Mouse (Mus musculus) stomach, embryonic 15.5 days (tissue): Measurements from ENCODE around the gene Ube2e2. TPM values are rescaled to one million over a fixed set of nuclear protein-coding genes. Genes with fewer than 3 reads are reported as not detected.

ENCODE experiments used
- ATAC-seq: fragments of 200-750 bp; cut with Nextera tagmentation; 2 replicates; pipeline ENCODE4 v1.8.0; 2017; ENCODE audit warnings: low read depth, moderate number of reproducible peaks, moderate TSS enrichment; ENCODE audit not compliant: insufficient read depth, low FRiP score
- H3K27ac ChIP-seq: fragments of 300-500 bp; sonication (generic); 2 replicates; pipeline ENCODE4 v1.5.1; 2015; ENCODE audit warnings: mild to moderate bottlenecking, inconsistent platforms
- H3K27me3 ChIP-seq: fragments of 300-500 bp; sonication (generic); replicated peaks from 2 replicates; pipeline ENCODE4 v1.6.1; 2015; ENCODE audit warnings: inconsistent platforms
- H3K36me3 ChIP-seq: fragments of 300-500 bp; sonication (generic); 2 replicates; pipeline ENCODE4 v1.6.1; 2015; ENCODE audit warnings: inconsistent platforms
- H3K4me1 ChIP-seq: fragments of 300-500 bp; sonication (generic); 2 replicates; pipeline ENCODE4 v1.6.1; 2015; ENCODE audit warnings: inconsistent platforms
- H3K4me2 ChIP-seq: fragments of 300-500 bp; sonication (generic); 2 replicates; pipeline ENCODE4 v1.6.1; 2015; ENCODE audit warnings: mild to moderate bottlenecking, inconsistent platforms
- H3K4me3 ChIP-seq: fragments of 300-500 bp; sonication (generic); replicated peaks from 2 replicates; pipeline ENCODE4 v1.5.1; 2015; ENCODE audit warnings: inconsistent platforms
- H3K9ac ChIP-seq: fragments of 300-500 bp; sonication (generic); 2 replicates; pipeline ENCODE4 v1.6.1; 2015; ENCODE audit warnings: inconsistent platforms
- H3K9me3 ChIP-seq: fragments of 300-500 bp; sonication (generic); 2 replicates; pipeline ENCODE4 v1.6.1; 2016; ENCODE audit warnings: inconsistent platforms
- WGBS: fragments of 180-500 bp; shearing (Covaris S2); methylation state at CpG from one replicate; pipeline ENCODE4 v1.1.7; 2015; 5-methylcytosine and 5-hydroxymethylcytosine counted together
- polyA plus RNA-seq: library from polyadenylated mRNA; unstranded; fragments of >200 nt; fragmentation: Nextera tagmentation; extraction: Ambion mirVana; gene quantifications from 2 replicates; pipeline ENCODE4 v1.2.1, GENCODE M21; 2015

Gene Ube2e2
- polyA plus RNA-seq, 1 experiment from 2014 or later: 66.4 TPM

DNA sequence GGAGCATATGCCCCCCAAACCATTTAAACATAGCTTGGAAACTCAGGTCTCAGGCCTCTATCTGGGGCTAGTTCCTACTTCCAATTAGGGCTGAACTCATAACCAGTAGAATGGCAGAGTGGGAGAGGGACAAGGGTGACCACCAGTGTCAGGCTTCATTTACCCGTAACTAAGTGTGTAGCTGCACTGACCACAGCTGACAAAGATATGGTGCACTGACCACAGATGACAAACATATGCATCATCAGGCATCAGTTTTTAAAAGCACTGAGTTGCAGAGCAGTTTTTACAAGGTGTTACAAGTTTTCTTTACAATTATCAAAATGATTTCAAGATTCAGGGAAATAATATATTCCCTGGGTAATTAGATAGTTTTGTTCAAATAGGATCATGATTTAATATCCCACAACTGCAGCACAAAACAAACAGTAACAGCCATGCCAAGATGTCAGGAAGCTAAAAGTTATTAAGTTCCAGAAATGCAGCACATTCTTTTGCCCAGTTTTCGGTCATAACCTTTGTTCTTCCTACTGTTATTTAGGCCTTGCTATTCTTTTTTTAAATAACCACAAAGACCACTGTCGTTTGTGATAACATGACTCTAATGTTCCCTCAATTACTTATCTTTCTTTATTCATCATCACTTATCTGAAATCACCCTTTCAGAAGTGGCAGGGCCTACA lies 114.9 kb downstream of the Ube2e2 start:
- no peaks in the 10 kb centered on the region for H3K9me3 ChIP-seq
- no peak overlapping the region for H3K27ac ChIP-seq
- no peak overlapping the region for H3K4me2 ChIP-seq
- no peak for ATAC-seq
- no peak overlapping the region for H3K4me3 ChIP-seq
- WGBS: 67% methylated on average over 3 of the region's 3 CpGs
- H3K36me3 ChIP-seq: no peaks in the 10 kb centered on the region
- no peak overlapping the region for H3K9ac ChIP-seq
- H3K4me1 ChIP-seq: no peaks in the 10 kb centered on the region
- H3K27me3 ChIP-seq: no peaks in the 10 kb centered on the region

DNA sequence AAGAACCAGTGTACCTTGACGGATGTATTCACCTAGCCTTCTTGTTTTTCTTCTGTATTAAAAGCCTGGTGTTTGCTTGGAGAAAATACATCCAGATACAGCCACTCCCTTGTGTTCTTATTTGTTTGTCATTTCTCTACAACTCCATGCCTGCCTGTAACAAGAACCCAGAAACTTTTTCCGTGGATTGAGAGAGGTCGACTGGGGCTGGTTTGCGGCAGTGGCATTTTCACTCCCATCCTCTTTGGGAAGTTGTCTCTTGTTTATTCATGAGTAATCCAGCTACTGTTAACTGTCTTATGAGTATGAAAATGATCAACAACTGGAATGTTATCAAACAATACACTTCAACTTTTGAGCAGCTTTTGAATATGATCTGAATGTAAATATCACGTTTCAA lies 115.8 kb downstream of the Ube2e2 start:
- WGBS: 87% methylated on average over 5 of the region's 5 CpGs
- H3K27ac ChIP-seq: no peak overlapping the region

DNA sequence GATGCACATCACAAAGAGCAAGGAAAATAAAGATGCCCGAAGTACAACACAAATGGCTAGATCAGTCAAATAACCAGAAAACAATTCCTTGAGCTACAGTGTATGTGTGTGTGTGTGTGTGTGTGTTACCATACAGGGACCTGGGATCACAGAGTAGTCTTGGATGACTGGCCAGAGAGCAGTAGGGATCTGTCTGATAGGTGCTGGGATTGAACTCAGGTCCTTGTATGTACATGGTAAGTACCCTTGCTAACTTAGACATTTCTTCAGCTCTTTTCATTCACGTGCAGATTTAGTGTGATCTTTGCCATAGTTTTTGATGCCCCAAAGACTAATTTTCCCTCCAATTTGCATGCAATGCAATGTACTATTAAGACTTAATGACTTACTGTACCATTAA lies 117.9 kb downstream of the Ube2e2 start:
- no peak for ATAC-seq
- H3K27me3 ChIP-seq: no peaks in the 10 kb centered on the region
- H3K4me3 ChIP-seq: no peak overlapping the region
- H3K9me3 ChIP-seq: no peaks in the 10 kb centered on the region
- no peaks in the 10 kb centered on the region for H3K36me3 ChIP-seq
- no peak overlapping the region for H3K4me2 ChIP-seq
- 81% methylated on average over 2 of the region's 2 CpGs for WGBS
- no peak overlapping the region for H3K9ac ChIP-seq
- no peak overlapping the region for H3K27ac ChIP-seq
- H3K4me1 ChIP-seq: no peaks in the 10 kb centered on the region

More for the DNA sequence above, 115.8 kb downstream of the Ube2e2 start:
- Histone ChIP-seq H3K27me3 (no peaks in the 10 kb centered on the region), H3K9ac (no peak overlapping the region), H3K36me3 (no peaks in the 10 kb centered on the region), H3K4me1 (no peaks in the 10 kb centered on the region), H3K9me3 (no peaks in the 10 kb centered on the region), H3K4me2 (no peak overlapping the region), H3K4me3 (no peak overlapping the region)
- no peak for ATAC-seq

DNA sequence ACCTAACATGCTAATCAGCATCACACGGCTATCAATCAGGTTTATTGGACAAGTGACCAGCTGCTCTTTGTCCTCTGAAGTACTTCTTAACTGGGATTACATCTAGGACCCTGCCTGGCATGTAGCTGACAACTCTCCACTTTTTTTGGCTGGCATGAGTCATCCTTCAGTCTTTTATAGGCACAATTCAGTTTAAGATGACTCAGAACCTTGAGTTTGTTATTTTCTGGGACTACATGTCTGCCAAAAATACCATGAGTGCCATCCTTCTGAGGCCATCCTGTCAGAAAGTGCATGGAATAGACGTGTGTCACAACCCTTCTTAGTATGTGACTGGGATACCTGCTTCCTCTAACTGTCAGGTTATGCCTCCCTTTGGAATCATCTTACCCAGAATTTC lies 120.3 kb downstream of the Ube2e2 start:
- H3K27me3 ChIP-seq: no peaks in the 10 kb centered on the region
- no peak for ATAC-seq
- no peaks in the 10 kb centered on the region for H3K9me3 ChIP-seq
- no peaks in the 10 kb centered on the region for H3K4me1 ChIP-seq
- no peak overlapping the region for H3K4me3 ChIP-seq
- no peak overlapping the region for H3K4me2 ChIP-seq
- no peaks in the 10 kb centered on the region for H3K36me3 ChIP-seq
- H3K9ac ChIP-seq: no peak overlapping the region
- WGBS: 51% methylated on average over 2 of the region's 2 CpGs
- H3K27ac ChIP-seq: no peak overlapping the region

GRCm38 (mm10) chr14:18759601-18760356 lies 134.3 kb downstream of the Ube2e2 start:
- H3K4me3 ChIP-seq: no peak overlapping the region
- no peak overlapping the region for H3K9ac ChIP-seq
- WGBS: 53% methylated on average over 6 of the region's 6 CpGs
- no peaks in the 10 kb centered on the region for H3K4me1 ChIP-seq
- no peaks in the 10 kb centered on the region for H3K36me3 ChIP-seq
- no peak overlapping the region; the same call in 1 of the 2 replicates for H3K27ac ChIP-seq
- H3K9me3 ChIP-seq: no peaks in the 10 kb centered on the region
- ATAC-seq: no peak
- no peaks in the 10 kb centered on the region for H3K27me3 ChIP-seq
- H3K4me2 ChIP-seq: no peak overlapping the region

DNA sequence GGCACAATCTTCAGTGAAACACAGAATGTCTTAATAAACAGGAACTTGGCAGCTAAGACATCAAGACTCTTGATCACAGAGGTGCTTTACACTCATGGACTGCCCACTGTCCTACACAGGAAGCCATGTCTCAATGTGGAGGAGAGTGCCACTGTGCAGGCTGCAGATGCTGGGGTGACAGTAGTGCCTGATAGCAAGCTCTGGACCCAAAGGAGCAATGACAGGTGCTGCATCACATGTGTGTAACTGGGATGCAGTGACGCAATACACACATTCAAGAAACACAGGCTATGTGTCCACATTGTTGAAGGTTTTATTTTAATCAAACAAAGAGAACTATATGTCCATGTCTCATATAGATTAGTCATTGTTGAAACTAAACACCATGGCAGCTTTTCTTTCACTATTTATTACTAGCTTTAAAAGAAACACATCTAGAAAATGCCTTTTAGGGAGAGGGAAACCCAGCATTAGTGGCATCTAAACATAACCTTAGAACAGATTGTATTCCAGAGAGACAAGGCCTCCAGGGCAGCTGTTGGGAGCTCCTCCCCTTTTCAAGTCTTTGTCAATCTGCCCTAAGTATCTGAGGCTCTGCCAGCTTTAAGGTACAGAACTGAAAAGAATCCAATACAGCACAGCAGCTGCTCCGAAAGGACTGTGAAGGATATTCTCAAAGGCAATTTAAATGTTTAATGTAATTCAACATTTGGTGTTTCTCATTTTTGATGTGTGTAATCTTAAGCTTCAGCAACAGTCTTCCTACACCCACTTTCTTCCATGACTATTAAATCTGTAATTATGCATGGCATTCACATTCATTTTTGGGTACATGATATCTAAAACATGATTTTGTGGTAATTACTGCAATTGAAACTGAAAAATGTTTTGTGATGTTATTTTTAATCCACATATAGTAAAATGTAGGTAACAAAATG lies 135.2 kb downstream of the Ube2e2 start:
- H3K36me3 ChIP-seq: no peaks in the 10 kb centered on the region
- H3K9ac ChIP-seq: no peak overlapping the region
- no peak overlapping the region for H3K4me2 ChIP-seq
- no peak overlapping the region for H3K4me3 ChIP-seq
- H3K27ac ChIP-seq: no peak overlapping the region
- no peaks in the 10 kb centered on the region for H3K27me3 ChIP-seq
- no peaks in the 10 kb centered on the region for H3K9me3 ChIP-seq
- WGBS: 56% methylated on average over 2 of the region's 2 CpGs
- no peak for ATAC-seq
- no peaks in the 10 kb centered on the region for H3K4me1 ChIP-seq

DNA sequence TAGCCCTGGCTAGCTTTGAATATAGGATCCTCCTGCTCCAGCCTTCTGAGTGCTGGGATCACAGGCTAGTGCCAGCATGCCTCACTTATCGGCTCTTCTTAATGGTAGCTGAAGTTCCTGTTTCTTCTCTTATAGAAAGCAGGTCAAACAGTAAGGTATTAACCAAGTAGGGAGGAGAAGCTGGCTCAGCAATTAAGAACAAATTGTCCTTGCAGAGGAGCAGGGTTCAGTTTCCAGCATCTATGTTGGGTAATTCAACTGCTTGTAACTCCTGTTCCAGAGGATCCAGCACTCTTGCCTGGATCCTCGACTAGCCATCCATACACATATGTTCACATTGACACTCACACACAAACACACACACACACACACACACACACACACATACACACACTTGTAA lies 136.1 kb downstream of the Ube2e2 start:
- H3K4me2 ChIP-seq: no peak overlapping the region
- no peak overlapping the region for H3K4me3 ChIP-seq
- H3K36me3 ChIP-seq: no peaks in the 10 kb centered on the region
- WGBS: 77% methylated on average over 2 of the region's 2 CpGs
- H3K4me1 ChIP-seq: no peaks in the 10 kb centered on the region
- no peaks in the 10 kb centered on the region for H3K27me3 ChIP-seq
- no peak overlapping the region for H3K9ac ChIP-seq
- H3K27ac ChIP-seq: no peak overlapping the region
- H3K9me3 ChIP-seq: no peaks in the 10 kb centered on the region
- ATAC-seq: no peak

DNA sequence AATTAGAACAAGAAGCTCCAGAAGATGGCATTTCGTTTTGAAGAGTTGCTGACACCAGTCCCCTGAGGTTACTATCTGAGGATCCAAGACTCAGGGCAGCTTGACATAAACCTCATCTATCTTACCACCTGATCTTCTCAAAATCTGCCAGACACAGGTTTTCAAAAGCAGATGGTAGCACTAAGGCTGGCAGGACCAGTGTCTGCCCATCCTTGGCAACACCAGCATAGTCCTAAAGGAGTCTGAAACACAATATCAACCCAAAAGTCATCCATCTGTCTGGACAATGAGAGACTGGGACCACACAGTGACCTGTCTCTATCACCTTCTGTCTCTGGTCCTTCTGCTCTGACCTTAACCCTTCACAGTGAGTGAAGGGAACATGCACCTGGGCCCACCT lies 138.7 kb downstream of the Ube2e2 start:
- no peak for ATAC-seq
- no peak overlapping the region for H3K9ac ChIP-seq
- 58% methylated on average over 1 of the region's 1 CpGs for WGBS
- no peak overlapping the region for H3K4me2 ChIP-seq
- H3K36me3 ChIP-seq: no peaks in the 10 kb centered on the region
- H3K9me3 ChIP-seq: no peaks in the 10 kb centered on the region
- H3K4me3 ChIP-seq: no peak overlapping the region
- no peaks in the 10 kb centered on the region for H3K27me3 ChIP-seq
- no peaks in the 10 kb centered on the region for H3K4me1 ChIP-seq
- H3K27ac ChIP-seq: no peak overlapping the region

GRCm38 (mm10) chr14:18754595-18754994 lies 139.5 kb downstream of the Ube2e2 start:
- Histone ChIP-seq H3K9me3 (no peaks in the 10 kb centered on the region), H3K4me1 (no peaks in the 10 kb centered on the region), H3K9ac (no peak overlapping the region), H3K4me2 (no peak overlapping the region), H3K27me3 (no peaks in the 10 kb centered on the region), H3K36me3 (no peaks in the 10 kb centered on the region), H3K27ac (no peak overlapping the region), H3K4me3 (no peak overlapping the region)
- no peak for ATAC-seq
- WGBS: 82% methylated on average over 2 of the region's 2 CpGs

- Histone ChIP-seq H3K9ac (no peak overlapping the region), H3K4me2 (no peak overlapping the region), H3K4me1 (no peaks in the 10 kb centered on the region), H3K9me3 (no peaks in the 10 kb centered on the region), H3K4me3 (no peak overlapping the region), H3K27ac (no peak overlapping the region), H3K27me3 (no peaks in the 10 kb centered on the region), H3K36me3 (no peaks in the 10 kb centered on the region)
- 81% methylated on average over 2 of the region's 2 CpGs for WGBS
- ATAC-seq: no peak
Measured at GRCm38 (mm10) chr14:18754001-18754400, 140.1 kb downstream of the Ube2e2 start.

DNA sequence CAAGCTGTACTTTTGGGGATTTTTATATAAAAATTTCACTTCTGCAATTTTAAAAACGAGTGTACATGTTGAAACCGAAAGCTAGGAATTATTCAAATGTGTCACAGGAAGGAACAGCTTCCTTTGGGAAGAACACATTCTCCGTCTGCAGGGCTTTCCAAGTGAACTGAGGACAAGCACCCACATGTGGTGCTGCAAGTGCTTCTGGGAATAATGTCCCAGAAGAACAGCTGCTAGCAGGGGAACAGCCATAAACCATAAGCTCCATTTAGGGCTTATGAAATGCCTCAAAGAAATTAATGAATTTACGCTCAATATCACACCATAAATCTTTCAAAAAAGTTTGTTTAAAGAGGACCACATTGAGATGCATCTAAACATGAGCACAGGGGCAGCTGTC lies 162.9 kb downstream of the Ube2e2 start:
- no peaks in the 10 kb centered on the region for H3K36me3 ChIP-seq
- no peak overlapping the region for H3K4me3 ChIP-seq
- no peak overlapping the region for H3K4me2 ChIP-seq
- no peaks in the 10 kb centered on the region for H3K27me3 ChIP-seq
- no peaks in the 10 kb centered on the region for H3K9me3 ChIP-seq
- 43% methylated on average over 4 of the region's 4 CpGs for WGBS
- no peak for ATAC-seq
- no peaks in the 10 kb centered on the region for H3K4me1 ChIP-seq
- no peak overlapping the region for H3K27ac ChIP-seq
- no peak overlapping the region for H3K9ac ChIP-seq
